Mouse (Mus musculus): Measurements from ENCODE around the gene Klhdc7b. TPM values are rescaled to one million over a fixed set of nuclear protein-coding genes. Genes with fewer than 3 reads are reported as not detected.

The Klhdc7b gene
- polyA plus RNA-seq, 1 experiment = not detected

- Histone ChIP-seq H3K4me3 (ENCODE audit: extremely low read depth, insufficient read depth, insufficient read length) (no peak overlapping the region), H3K4me1 (ENCODE audit: control insufficient read depth, insufficient read depth, insufficient read length) (no peaks in the 10 kb centered on the region), H3K36me3 (ENCODE audit: control insufficient read depth, insufficient read depth, low read length) (peaks cover 19% of the 10 kb centered on the region), H3K27me3 (ENCODE audit: control insufficient read depth, insufficient read depth, low read length) (no peaks in the 10 kb centered on the region), H3K27ac (ENCODE audit: insufficient read depth, low read length) (no peak overlapping the region)
- no peak for DNase-seq (ENCODE audit: low read depth in 1 of 2, low spot score in 2 of 2)
- TF ChIP-seq POLR2A (IDR thresholded peaks at IDR 0.05; ENCODE audit: low read depth, low read length) (no peak), CTCF (IDR thresholded peaks at IDR 0.05; ENCODE audit: extremely low read depth, insufficient read depth, insufficient read length, insufficient replicate concordance) (no peak)
- WGBS = 94% methylated on average over 9 of the region's 9 CpGs
These were observed 37.2 kb downstream of the Klhdc7b start for GRCm38 (mm10) chr15:89421938-89422337.

- peaks cover 18% of the 10 kb centered on the region for H3K36me3 ChIP-seq (ENCODE audit: control insufficient read depth, insufficient read depth, low read length)
- no peaks in the 10 kb centered on the region for H3K27me3 ChIP-seq (ENCODE audit: control insufficient read depth, insufficient read depth, low read length)
These were observed 39.9 kb downstream of the Klhdc7b start for GRCm38 (mm10) chr15:89424621-89425020.

GRCm38 (mm10) chr15:89425711-89426121, 41.0 kb downstream of the Klhdc7b start, which contains the start of gene Cpt1b:
TSS of gene Cpt1b (minus strand) at chr15:89425863.
- no peak for DNase-seq (ENCODE audit: low read depth in 1 of 2, low spot score in 2 of 2)
- no peak within 1 kb of the TSS for H3K4me3 ChIP-seq (ENCODE audit: extremely low read depth, insufficient read depth, insufficient read length)

More at GRCm38 (mm10) chr15:89424621-89425020, 39.9 kb downstream of the Klhdc7b start:
- no peak for TF ChIP-seq CTCF (IDR thresholded peaks at IDR 0.05; ENCODE audit: extremely low read depth, insufficient read depth, insufficient read length, insufficient replicate concordance)
- TF ChIP-seq POLR2A (IDR thresholded peaks at IDR 0.05; ENCODE audit: low read depth, low read length) = no peak
- 93% methylated on average over 8 of the region's 8 CpGs for WGBS
- no peak overlapping the region for H3K27ac ChIP-seq (ENCODE audit: insufficient read depth, low read length)
- peaks cover 5% of the 10 kb centered on the region for H3K4me1 ChIP-seq (ENCODE audit: control insufficient read depth, insufficient read depth, insufficient read length)
- H3K4me3 ChIP-seq (ENCODE audit: extremely low read depth, insufficient read depth, insufficient read length) = no peak overlapping the region
- no peak for DNase-seq (ENCODE audit: low read depth in 1 of 2, low spot score in 2 of 2)

GRCm38 (mm10) chr15:89426716-89427115, 42.0 kb downstream of the Klhdc7b start:
- Histone ChIP-seq H3K36me3 (ENCODE audit: control insufficient read depth, insufficient read depth, low read length) (peaks cover 14% of the 10 kb centered on the region), H3K27ac (ENCODE audit: insufficient read depth, low read length) (no peak overlapping the region), H3K27me3 (ENCODE audit: control insufficient read depth, insufficient read depth, low read length) (no peaks in the 10 kb centered on the region), H3K4me3 (ENCODE audit: extremely low read depth, insufficient read depth, insufficient read length) (no peak overlapping the region), H3K4me1 (ENCODE audit: control insufficient read depth, insufficient read depth, insufficient read length) (peaks cover 7% of the 10 kb centered on the region)
- TF ChIP-seq POLR2A (IDR thresholded peaks at IDR 0.05; ENCODE audit: low read depth, low read length) (no peak), CTCF (IDR thresholded peaks at IDR 0.05; ENCODE audit: extremely low read depth, insufficient read depth, insufficient read length, insufficient replicate concordance) (no peak)
- 96% methylated on average over 10 of the region's 10 CpGs for WGBS
- DNase-seq (ENCODE audit: low read depth in 1 of 2, low spot score in 2 of 2) = no peak

More at GRCm38 (mm10) chr15:89425711-89426121, 41.0 kb downstream of the Klhdc7b start, which contains the start of gene Cpt1b:
- WGBS = 86% methylated on average over 6 of the region's 6 CpGs
- Histone ChIP-seq H3K4me1 (ENCODE audit: control insufficient read depth, insufficient read depth, insufficient read length) (peaks cover 5% of the 10 kb centered on the region), H3K27me3 (ENCODE audit: control insufficient read depth, insufficient read depth, low read length) (no peaks in the 10 kb centered on the region), H3K36me3 (ENCODE audit: control insufficient read depth, insufficient read depth, low read length) (peaks cover 14% of the 10 kb centered on the region), H3K27ac (ENCODE audit: insufficient read depth, low read length) (no peak within 1 kb of the TSS)
- no peak for TF ChIP-seq POLR2A (IDR thresholded peaks at IDR 0.05; ENCODE audit: low read depth, low read length)
- no peak for TF ChIP-seq CTCF (IDR thresholded peaks at IDR 0.05; ENCODE audit: extremely low read depth, insufficient read depth, insufficient read length, insufficient replicate concordance)

- DNase-seq (ENCODE audit: low read depth in 1 of 2, low spot score in 2 of 2) = no peak
- no peaks in the 10 kb centered on the region for H3K27me3 ChIP-seq (ENCODE audit: control insufficient read depth, insufficient read depth, low read length)
- no peak for TF ChIP-seq CTCF (IDR thresholded peaks at IDR 0.05; ENCODE audit: extremely low read depth, insufficient read depth, insufficient read length, insufficient replicate concordance)
- no peak for TF ChIP-seq POLR2A (IDR thresholded peaks at IDR 0.05; ENCODE audit: low read depth, low read length)
- peak overlapping the region; percentile 94; the same call in 1 of the 2 replicates for H3K4me3 ChIP-seq (ENCODE audit: extremely low read depth, insufficient read depth, insufficient read length)
- no peak overlapping the region for H3K27ac ChIP-seq (ENCODE audit: insufficient read depth, low read length)
- 95% methylated on average over 19 of the region's 19 CpGs for whole genome bisulfite sequencing
- H3K36me3 ChIP-seq (ENCODE audit: control insufficient read depth, insufficient read depth, low read length) = peaks cover 14% of the 10 kb centered on the region
- H3K4me1 ChIP-seq (ENCODE audit: control insufficient read depth, insufficient read depth, insufficient read length) = peaks cover 7% of the 10 kb centered on the region
These were observed 43.5 kb downstream of the Klhdc7b start for GRCm38 (mm10) chr15:89428136-89428790.

GRCm38 (mm10) chr15:89428821-89429351, 44.2 kb downstream of the Klhdc7b start:
- TF ChIP-seq POLR2A (IDR thresholded peaks at IDR 0.05; ENCODE audit: low read depth, low read length) (no peak), CTCF (IDR thresholded peaks at IDR 0.05; ENCODE audit: extremely low read depth, insufficient read depth, insufficient read length, insufficient replicate concordance) (no peak)
- no peak for DNase-seq (ENCODE audit: low read depth in 1 of 2, low spot score in 2 of 2)
- Histone ChIP-seq H3K27me3 (ENCODE audit: control insufficient read depth, insufficient read depth, low read length) (no peaks in the 10 kb centered on the region), H3K27ac (ENCODE audit: insufficient read depth, low read length) (0 out of 2 replicates have a peak overlapping the region, but pooled peaks have one; percentile 20), H3K4me3 (ENCODE audit: extremely low read depth, insufficient read depth, insufficient read length) (peak overlapping the region; percentile 94), H3K4me1 (ENCODE audit: control insufficient read depth, insufficient read depth, insufficient read length) (peaks cover 7% of the 10 kb centered on the region), H3K36me3 (ENCODE audit: control insufficient read depth, insufficient read depth, low read length) (peaks cover 12% of the 10 kb centered on the region)
- 11% methylated on average over 22 of the region's 22 CpGs for WGBS

Data from spleen, adult 2 months (tissue).